Mouse (Mus musculus): ENCODE results near the gene Kif21b. TPM values are rescaled to one million over a fixed set of nuclear protein-coding genes. Genes with fewer than 3 reads are reported as not detected.

Gene Kif21b
- total RNA-seq, 2 experiments from 2014 or later = 1.7 to 2.3 TPM

DNA sequence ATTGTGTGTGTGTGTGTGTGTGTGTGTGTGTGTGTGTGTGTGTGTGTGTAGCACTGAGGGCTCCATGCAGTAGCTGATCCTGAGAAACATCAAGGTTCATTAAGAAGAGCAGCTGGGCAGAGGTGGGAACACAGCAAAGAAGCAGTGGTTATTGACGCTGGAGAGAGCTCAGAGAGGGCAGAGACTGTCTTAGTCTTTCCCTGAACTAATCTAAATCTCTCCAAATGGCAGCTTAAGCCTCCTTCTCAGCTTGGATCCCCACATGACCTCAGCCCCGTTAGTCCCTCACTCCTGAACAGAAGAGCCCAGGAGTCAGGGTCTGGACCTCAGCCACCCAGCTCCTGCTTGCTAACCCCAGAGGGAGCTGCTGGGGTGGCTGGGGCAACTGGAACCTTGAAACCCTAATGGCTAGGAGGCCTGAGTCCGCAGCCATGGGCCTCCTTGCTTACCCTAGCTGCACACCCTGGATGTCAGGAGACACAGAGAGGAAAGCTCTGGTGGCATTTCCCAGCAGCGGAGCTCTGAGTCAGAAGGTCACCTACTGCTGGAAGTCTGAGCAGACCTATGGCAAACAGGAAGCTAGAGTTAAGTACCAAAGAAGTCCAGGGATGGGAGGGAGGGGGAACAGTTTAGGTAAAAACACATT lies 2.1 kb upstream of the Kif21b start:
- DNase-seq = no peak

GRCm38 (mm10) chr1:136130107-136130506 lies 1.1 kb upstream of the Kif21b start:
- DNase-seq = no peak

- no peak for DNase-seq
Observed at GRCm38 (mm10) chr1:136131603-136132291, 558 bp downstream of the Kif21b start.

GRCm38 (mm10) chr1:136132386-136133201 lies 1.4 kb downstream of the Kif21b start:
- no peak for DNase-seq

DNA sequence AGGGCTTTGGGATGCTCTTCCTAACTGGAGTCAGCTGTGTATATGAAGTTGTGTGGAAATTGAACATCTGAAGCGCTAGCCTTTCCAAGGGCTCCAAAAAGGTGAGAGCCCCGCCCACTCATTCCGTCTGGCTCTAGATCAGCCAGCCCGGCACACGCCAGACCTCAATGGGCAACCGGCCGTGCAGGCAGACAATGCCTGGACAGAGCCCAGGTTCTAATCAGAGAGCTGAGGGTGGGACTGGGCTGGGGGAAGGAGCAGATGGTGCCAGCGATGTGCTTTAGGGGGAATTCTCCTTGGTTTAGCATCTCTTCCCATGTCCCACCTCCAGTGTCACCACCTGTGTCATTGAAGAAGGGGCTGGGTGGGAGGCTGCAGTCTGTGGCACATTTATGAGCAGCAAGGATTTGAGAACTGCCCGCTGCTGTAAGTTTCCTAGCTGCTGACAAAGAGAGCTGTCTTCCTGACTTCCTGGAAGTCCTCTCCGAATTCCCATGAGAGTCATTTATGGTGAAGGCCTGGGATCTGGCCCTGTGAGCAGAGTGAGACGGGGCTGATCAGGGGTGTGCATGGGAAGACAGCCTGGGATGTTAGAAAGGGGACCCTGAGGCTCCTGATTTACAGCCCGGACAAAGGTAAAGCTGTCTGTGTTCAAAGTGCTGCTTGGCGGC lies 2.5 kb downstream of the Kif21b start:
- DNase-seq = peak; percentile 36

- no peak for DNase-seq
Observed at GRCm38 (mm10) chr1:136134547-136134946, 3.4 kb downstream of the Kif21b start.

DNA sequence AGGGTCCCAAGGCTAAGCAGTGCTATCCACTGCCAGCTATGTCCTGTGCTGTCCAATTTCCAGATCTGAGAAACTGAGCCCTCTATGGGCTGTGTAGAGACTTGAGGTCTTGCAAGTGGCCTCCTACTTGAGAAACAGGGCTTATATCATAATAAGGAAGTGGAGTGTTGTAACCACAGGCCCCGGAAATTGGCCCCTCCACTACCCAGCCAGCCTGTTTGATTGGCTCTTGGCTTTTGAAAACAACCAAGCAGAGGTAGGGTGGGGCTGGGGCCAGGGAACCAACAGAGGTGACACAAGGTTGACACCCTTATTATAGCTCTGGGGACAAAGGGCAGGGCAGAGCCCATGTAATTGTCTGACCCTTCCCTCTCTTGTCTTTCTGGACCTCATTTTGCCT lies 3.9 kb downstream of the Kif21b start:
- no peak for DNase-seq

DNA sequence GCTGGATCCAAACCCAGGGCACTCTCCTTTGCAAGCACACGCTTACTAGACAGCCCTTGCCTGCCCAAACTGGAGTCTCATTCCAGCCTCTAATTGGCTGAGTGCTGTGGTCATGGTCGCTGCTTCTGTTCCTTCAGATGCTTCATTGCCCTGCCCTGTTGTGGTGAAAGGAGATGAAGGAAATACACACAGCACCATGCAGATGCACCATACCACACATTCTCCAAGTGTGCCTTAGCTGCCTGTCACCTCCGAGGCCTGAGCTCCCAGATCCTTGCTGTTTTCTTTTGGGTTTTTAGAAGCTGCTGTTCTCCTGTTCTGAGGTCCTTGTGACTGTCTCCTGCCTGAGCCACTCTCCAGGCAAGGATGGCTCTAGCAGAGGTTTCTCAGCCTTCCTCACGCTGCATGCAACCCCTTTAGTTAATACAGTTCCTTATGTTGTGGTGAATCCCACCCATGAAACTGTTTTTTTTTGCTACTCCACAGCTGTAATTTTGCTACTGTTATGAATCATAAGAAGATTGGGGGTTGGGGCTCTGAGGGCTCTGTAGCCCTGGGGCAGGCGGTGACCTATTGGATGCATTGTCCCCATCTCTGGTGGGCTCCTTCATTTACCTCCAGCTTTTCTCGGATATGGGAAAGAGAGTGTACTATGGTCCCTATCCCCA lies 4.7 kb downstream of the Kif21b start:
- DNase-seq = no peak

DNA sequence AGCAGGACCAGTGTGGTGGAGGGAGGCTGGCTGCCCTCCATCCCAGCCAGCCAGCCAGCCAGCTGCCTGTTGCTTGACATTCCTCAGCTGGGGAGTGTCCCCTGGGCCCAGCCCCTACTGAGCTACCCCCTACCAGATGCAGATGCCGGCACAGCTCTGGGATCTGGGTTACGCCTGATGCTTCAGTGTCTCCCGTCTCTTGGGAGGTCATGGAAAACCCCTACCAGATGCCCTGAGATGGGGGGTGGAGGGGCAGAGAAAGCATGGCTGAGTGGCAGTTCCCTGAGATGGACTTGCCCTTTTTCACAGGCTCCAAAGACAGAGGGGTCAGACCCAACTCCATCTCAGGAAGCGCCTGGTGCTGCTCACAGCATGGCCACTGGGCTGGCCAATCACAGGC lies 5.4 kb downstream of the Kif21b start:
- peak; percentile 35 for DNase-seq

- no peak for DNase-seq
Observed at GRCm38 (mm10) chr1:136137071-136137531, 5.9 kb downstream of the Kif21b start.

- peak; percentile 69 for DNase-seq
Observed at GRCm38 (mm10) chr1:136137575-136137974, 6.4 kb downstream of the Kif21b start.

- no peak for DNase-seq
Observed at GRCm38 (mm10) chr1:136138191-136138830, 7.1 kb downstream of the Kif21b start.

- peak; percentile 65 for DNase-seq
Observed at GRCm38 (mm10) chr1:136139990-136140640, 8.9 kb downstream of the Kif21b start.

GRCm38 (mm10) chr1:136141176-136141950 lies 10.2 kb downstream of the Kif21b start:
- DNase-seq = no peak

DNA sequence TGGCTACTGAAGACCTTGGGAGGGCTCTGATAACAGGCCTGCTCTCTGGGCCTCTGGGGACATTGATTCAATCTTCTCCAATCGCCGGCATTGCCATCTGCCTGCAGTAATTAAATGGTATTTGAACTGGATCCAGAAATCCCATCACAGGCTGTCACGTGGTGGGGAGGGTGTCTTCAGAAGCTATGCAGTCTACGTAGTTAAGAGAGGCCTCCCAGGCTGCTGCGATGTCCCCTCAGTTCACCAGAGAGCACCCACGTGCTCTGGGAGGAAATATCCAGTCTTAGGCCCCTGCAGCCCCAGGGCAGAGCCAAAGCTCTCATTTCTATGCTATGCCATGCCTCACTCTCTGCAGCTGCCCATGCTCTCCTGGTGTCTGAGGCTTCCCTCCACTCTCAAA lies 11.1 kb downstream of the Kif21b start:
- DNase-seq = no peak

DNA sequence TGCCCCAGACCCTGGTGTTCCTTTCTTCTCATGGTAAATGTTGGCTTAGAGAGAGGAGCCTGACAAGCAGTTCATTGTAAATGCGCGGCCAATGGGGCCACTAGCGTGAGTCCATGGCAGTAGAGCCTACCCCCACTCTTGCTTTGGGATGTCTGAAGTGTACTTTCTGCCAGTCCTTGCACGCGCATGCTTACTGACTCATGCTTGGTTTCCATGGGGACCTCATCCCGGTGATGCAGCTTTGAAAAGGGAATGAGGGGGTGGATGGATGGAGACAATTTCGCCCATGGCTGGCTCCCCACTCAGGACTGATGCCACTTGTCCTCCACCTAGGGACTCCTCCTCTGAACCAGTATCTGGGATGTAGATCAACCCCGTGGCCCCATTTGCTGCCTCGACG lies 12.3 kb downstream of the Kif21b start:
- no peak for DNase-seq

DNA sequence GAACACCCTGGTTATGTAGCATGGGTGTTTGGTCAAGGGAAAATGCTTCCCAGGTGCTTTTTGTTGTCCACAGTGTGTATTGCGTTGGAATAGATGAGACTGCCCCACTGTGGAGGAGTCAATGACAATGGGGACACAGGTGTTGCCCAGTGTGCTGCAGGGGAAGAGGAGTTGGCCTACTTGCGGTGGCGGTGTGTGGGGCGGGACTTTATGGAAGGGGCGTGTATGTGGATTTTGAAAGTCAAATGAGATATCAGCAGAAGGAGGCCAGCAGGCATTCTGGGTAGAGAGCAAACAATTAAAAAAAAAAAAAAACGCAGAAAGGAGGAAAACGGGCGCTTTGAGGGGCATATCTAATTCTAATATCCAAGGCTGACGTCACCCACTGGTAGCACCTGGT lies 18.5 kb downstream of the Kif21b start:
- no peak for DNase-seq

DNA sequence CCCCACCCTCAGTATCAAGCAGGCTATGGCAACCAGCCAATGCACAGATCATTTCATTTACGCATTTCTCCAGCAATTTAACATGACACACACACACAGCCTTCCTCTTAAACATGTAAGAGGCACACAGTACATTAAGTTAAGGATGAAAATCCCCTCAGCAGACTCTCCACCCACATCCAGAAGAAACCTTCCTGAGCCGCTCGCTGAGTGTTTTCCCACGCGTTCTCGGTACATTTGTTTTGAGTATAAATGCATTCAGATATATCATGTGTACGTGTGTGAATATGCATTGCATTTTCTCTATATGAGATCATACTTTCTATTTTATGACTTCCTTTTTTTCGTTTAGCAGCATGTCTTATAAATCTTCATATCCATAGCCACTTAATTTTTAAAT lies 20.2 kb downstream of the Kif21b start:
- DNase-seq = no peak

- no peak for DNase-seq
Observed at GRCm38 (mm10) chr1:136156304-136156703, 25.1 kb downstream of the Kif21b start.

DNA sequence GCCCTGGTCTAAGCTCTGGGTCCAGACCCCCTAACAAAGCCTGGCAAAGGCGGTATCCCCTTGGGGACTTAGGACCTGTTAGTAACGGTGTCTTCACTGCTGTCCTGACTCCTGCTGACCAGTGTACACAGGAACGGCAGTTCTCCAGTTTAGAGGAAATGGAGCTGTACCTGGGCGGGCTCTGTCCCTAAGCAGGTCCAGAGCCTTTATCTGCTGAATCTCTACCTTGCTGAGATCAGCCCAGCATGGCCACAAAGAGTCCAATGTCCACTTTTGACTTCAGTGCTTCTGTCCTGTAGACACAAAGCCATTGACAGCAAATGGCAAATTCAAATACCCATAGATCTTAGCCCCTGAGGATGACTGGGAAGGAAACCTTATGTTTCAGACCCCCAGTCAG lies 25.8 kb downstream of the Kif21b start:
- no peak for DNase-seq

Measured in heart, postnatal 4 days (tissue).